4 mouse cellular contexts compared by ENCODE assay signal in the genomic region with DNA sequence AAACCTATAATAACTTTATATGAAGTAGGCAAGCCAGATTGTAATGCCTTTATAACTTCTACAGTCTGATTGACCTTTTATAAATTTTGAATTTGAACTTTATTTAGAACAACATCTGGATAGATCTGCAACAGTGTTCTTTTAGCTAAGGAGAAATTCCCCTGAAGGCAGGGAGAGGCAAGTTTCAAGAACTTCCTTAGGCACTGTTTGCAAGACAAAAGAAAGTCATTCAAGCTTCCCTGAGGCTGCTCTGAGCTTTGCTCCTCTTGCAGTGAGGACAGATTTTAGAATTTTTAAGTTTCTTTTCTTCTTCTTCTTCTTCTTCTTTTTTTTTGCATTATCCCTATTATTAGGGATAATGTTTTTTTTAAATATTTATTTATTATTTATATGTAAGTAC.
DNase-seq lines count a peak whose midpoint lies in the region.

No protein-coding gene starts in this region.

- DNase-seq in ES-CJ7 (ENCODE audit: low read depth, low spot score) (peak; percentile 69), R1 (ENCODE audit: low read depth, low spot score) (peak; percentile 76), ZHBTc4 (ENCODE audit: low read depth, low spot score) (peak; percentile 72)
- DNase-seq in heart, adult 11 months, result peak; percentile 34

Comparison
In these comparisons a context has a peak if more than half of its experiments do, and no peak if none do; other contexts are left out.
1. Peak in every context shown above with its lines: DNase-seq.